Mouse (Mus musculus): ENCODE measurements at regions not wholly inside any gene's neighbourhood (a gene's known extent, or its start where the extent isn't known, plus 50 kb on each side); places are given as distances from the start of the nearest gene placed in this dataset.

- Histone ChIP-seq H3K4me2 (no peak overlapping the region), H3K27ac (no peak overlapping the region), H3K9ac (no peak overlapping the region), H3K4me1 (no peaks in the 10 kb centered on the region), H3K4me3 (no peak overlapping the region), H3K36me3 (no peaks in the 10 kb centered on the region), H3K27me3 (no peaks in the 10 kb centered on the region), H3K9me3 (no peaks in the 10 kb centered on the region)
- 65% methylated on average over 4 of the region's 4 CpGs for WGBS
- no peak for ATAC-seq (ENCODE audit: borderline replicate concordance, extremely low read depth, low FRiP score, low TSS enrichment)
These were observed 337.9 kb upstream of the Hs6st1 start for GRCm38 (mm10) chr1:35730309-35730708.

GRCm38 (mm10) chr1:35736247-35736646, 332.0 kb upstream of the Hs6st1 start:
- Histone ChIP-seq H3K36me3 (no peaks in the 10 kb centered on the region), H3K9me3 (no peaks in the 10 kb centered on the region), H3K9ac (no peak overlapping the region), H3K27ac (no peak overlapping the region), H3K4me3 (no peak overlapping the region), H3K4me1 (no peaks in the 10 kb centered on the region), H3K27me3 (no peaks in the 10 kb centered on the region), H3K4me2 (no peak overlapping the region)
- ATAC-seq (ENCODE audit: borderline replicate concordance, extremely low read depth, low FRiP score, low TSS enrichment) = no peak

- no peak overlapping the region for H3K9ac ChIP-seq
- no peak overlapping the region for H3K4me3 ChIP-seq
- no peaks in the 10 kb centered on the region for H3K4me1 ChIP-seq
- H3K36me3 ChIP-seq = no peaks in the 10 kb centered on the region
- no peak overlapping the region for H3K4me2 ChIP-seq
- H3K9me3 ChIP-seq = no peaks in the 10 kb centered on the region
- 86% methylated on average over 7 of the region's 7 CpGs for WGBS
- no peak overlapping the region for H3K27ac ChIP-seq
- no peak for ATAC-seq (ENCODE audit: borderline replicate concordance, extremely low read depth, low FRiP score, low TSS enrichment)
- no peaks in the 10 kb centered on the region for H3K27me3 ChIP-seq
These were observed 318.6 kb upstream of the Hs6st1 start for GRCm38 (mm10) chr1:35749603-35750002.

GRCm38 (mm10) chr1:35750092-35750521, 318.1 kb upstream of the Hs6st1 start:
- 70% methylated on average over 4 of the region's 4 CpGs for WGBS
- H3K27ac ChIP-seq = no peak overlapping the region
- ATAC-seq (ENCODE audit: borderline replicate concordance, extremely low read depth, low FRiP score, low TSS enrichment) = no peak

GRCm38 (mm10) chr1:35752636-35753035, 315.6 kb upstream of the Hs6st1 start:
- Histone ChIP-seq H3K9ac (no peak overlapping the region), H3K4me1 (no peaks in the 10 kb centered on the region), H3K4me3 (no peak overlapping the region)

More at GRCm38 (mm10) chr1:35750092-35750521, 318.1 kb upstream of the Hs6st1 start:
- Histone ChIP-seq H3K4me3 (no peak overlapping the region), H3K4me1 (no peaks in the 10 kb centered on the region), H3K36me3 (no peaks in the 10 kb centered on the region), H3K4me2 (no peak overlapping the region), H3K27me3 (no peaks in the 10 kb centered on the region), H3K9me3 (no peaks in the 10 kb centered on the region), H3K9ac (no peak overlapping the region)

GRCm38 (mm10) chr1:35754170-35754569, 314.0 kb upstream of the Hs6st1 start:
- H3K9me3 ChIP-seq = no peaks in the 10 kb centered on the region
- H3K27me3 ChIP-seq = no peaks in the 10 kb centered on the region
- 78% methylated on average over 11 of the region's 11 CpGs for WGBS
- H3K27ac ChIP-seq = no peak overlapping the region
- H3K9ac ChIP-seq = no peak overlapping the region
- H3K4me1 ChIP-seq = no peaks in the 10 kb centered on the region
- no peak overlapping the region for H3K4me2 ChIP-seq
- no peaks in the 10 kb centered on the region for H3K36me3 ChIP-seq
- no peak for ATAC-seq (ENCODE audit: borderline replicate concordance, extremely low read depth, low FRiP score, low TSS enrichment)
- H3K4me3 ChIP-seq = no peak overlapping the region

More at GRCm38 (mm10) chr1:35752636-35753035, 315.6 kb upstream of the Hs6st1 start:
- no peaks in the 10 kb centered on the region for H3K9me3 ChIP-seq
- no peak overlapping the region for H3K27ac ChIP-seq
- H3K36me3 ChIP-seq = no peaks in the 10 kb centered on the region
- WGBS = 74% methylated on average over 9 of the region's 9 CpGs
- ATAC-seq (ENCODE audit: borderline replicate concordance, extremely low read depth, low FRiP score, low TSS enrichment) = no peak
- H3K27me3 ChIP-seq = no peaks in the 10 kb centered on the region
- H3K4me2 ChIP-seq = no peak overlapping the region

- Histone ChIP-seq H3K27me3 (no peaks in the 10 kb centered on the region), H3K27ac (no peak overlapping the region), H3K4me3 (no peak overlapping the region), H3K4me1 (no peaks in the 10 kb centered on the region), H3K4me2 (no peak overlapping the region), H3K9me3 (no peaks in the 10 kb centered on the region), H3K36me3 (no peaks in the 10 kb centered on the region), H3K9ac (no peak overlapping the region)
- WGBS = 65% methylated on average over 12 of the region's 12 CpGs
- no peak for ATAC-seq (ENCODE audit: borderline replicate concordance, extremely low read depth, low FRiP score, low TSS enrichment)
These were observed 309.2 kb upstream of the Hs6st1 start for GRCm38 (mm10) chr1:35759010-35759409.

GRCm38 (mm10) chr1:35759600-35759999, 308.6 kb upstream of the Hs6st1 start:
- Histone ChIP-seq H3K27ac (no peak overlapping the region), H3K4me2 (no peak overlapping the region), H3K4me1 (no peaks in the 10 kb centered on the region), H3K4me3 (no peak overlapping the region), H3K27me3 (no peaks in the 10 kb centered on the region), H3K9me3 (no peaks in the 10 kb centered on the region), H3K9ac (no peak overlapping the region), H3K36me3 (no peaks in the 10 kb centered on the region)
- no peak for ATAC-seq (ENCODE audit: borderline replicate concordance, extremely low read depth, low FRiP score, low TSS enrichment)
- 62% methylated on average over 4 of the region's 4 CpGs for WGBS

- 85% methylated on average over 9 of the region's 9 CpGs for WGBS
- no peaks in the 10 kb centered on the region for H3K4me1 ChIP-seq
These were observed 305.1 kb upstream of the Hs6st1 start for GRCm38 (mm10) chr1:35763051-35763450.

GRCm38 (mm10) chr1:35763456-35763855, 304.7 kb upstream of the Hs6st1 start:
- ATAC-seq (ENCODE audit: borderline replicate concordance, extremely low read depth, low FRiP score, low TSS enrichment) = peak; percentile 29; the same call in 1 of the 2 replicates

More at GRCm38 (mm10) chr1:35763051-35763450, 305.1 kb upstream of the Hs6st1 start:
- Histone ChIP-seq H3K4me3 (no peak overlapping the region), H3K9ac (no peak overlapping the region), H3K9me3 (no peaks in the 10 kb centered on the region), H3K27ac (no peak overlapping the region), H3K27me3 (no peaks in the 10 kb centered on the region), H3K36me3 (no peaks in the 10 kb centered on the region), H3K4me2 (no peak overlapping the region)
- peak; percentile 47; the same call in 1 of the 2 replicates for ATAC-seq (ENCODE audit: borderline replicate concordance, extremely low read depth, low FRiP score, low TSS enrichment)

GRCm38 (mm10) chr1:35764068-35764467, 304.1 kb upstream of the Hs6st1 start:
- 83% methylated on average over 1 of the region's 1 CpGs for WGBS
- no peak overlapping the region for H3K9ac ChIP-seq
- ATAC-seq (ENCODE audit: borderline replicate concordance, extremely low read depth, low FRiP score, low TSS enrichment) = no peak
- no peak overlapping the region for H3K4me3 ChIP-seq
- H3K4me1 ChIP-seq = no peaks in the 10 kb centered on the region
- H3K36me3 ChIP-seq = no peaks in the 10 kb centered on the region
- no peak overlapping the region for H3K27ac ChIP-seq
- no peak overlapping the region for H3K4me2 ChIP-seq
- no peaks in the 10 kb centered on the region for H3K27me3 ChIP-seq
- no peaks in the 10 kb centered on the region for H3K9me3 ChIP-seq

More at GRCm38 (mm10) chr1:35763456-35763855, 304.7 kb upstream of the Hs6st1 start:
- H3K27me3 ChIP-seq = no peaks in the 10 kb centered on the region
- H3K9ac ChIP-seq = no peak overlapping the region
- no peak overlapping the region for H3K4me2 ChIP-seq
- no peaks in the 10 kb centered on the region for H3K4me1 ChIP-seq
- no peak overlapping the region for H3K4me3 ChIP-seq
- no peak overlapping the region for H3K27ac ChIP-seq
- WGBS = 74% methylated on average over 10 of the region's 10 CpGs
- H3K9me3 ChIP-seq = no peaks in the 10 kb centered on the region
- H3K36me3 ChIP-seq = no peaks in the 10 kb centered on the region

- Histone ChIP-seq H3K9ac (no peak overlapping the region), H3K9me3 (no peaks in the 10 kb centered on the region), H3K36me3 (no peaks in the 10 kb centered on the region), H3K27ac (no peak overlapping the region), H3K4me2 (no peak overlapping the region), H3K27me3 (no peaks in the 10 kb centered on the region), H3K4me3 (no peak overlapping the region), H3K4me1 (no peaks in the 10 kb centered on the region)
- WGBS = 90% methylated on average over 4 of the region's 4 CpGs
- ATAC-seq (ENCODE audit: borderline replicate concordance, extremely low read depth, low FRiP score, low TSS enrichment) = no peak
These were observed 302.5 kb upstream of the Hs6st1 start for GRCm38 (mm10) chr1:35765692-35766091.

GRCm38 (mm10) chr1:35766271-35766670, 301.9 kb upstream of the Hs6st1 start:
- Histone ChIP-seq H3K4me1 (no peaks in the 10 kb centered on the region), H3K4me3 (no peak overlapping the region), H3K9me3 (no peaks in the 10 kb centered on the region), H3K27ac (no peak overlapping the region), H3K27me3 (no peaks in the 10 kb centered on the region), H3K4me2 (no peak overlapping the region), H3K9ac (no peak overlapping the region), H3K36me3 (no peaks in the 10 kb centered on the region)
- ATAC-seq (ENCODE audit: borderline replicate concordance, extremely low read depth, low FRiP score, low TSS enrichment) = no peak
- WGBS = 87% methylated on average over 5 of the region's 5 CpGs

Data from lung, embryonic 15.5 days (tissue).